Comparison of ENCODE assay signal across 9 mouse cellular contexts in genomic region chr15:86005691-86006525, GRCm38 (mm10). TPM values are rescaled to one million over a fixed set of nuclear protein-coding genes. Genes with fewer than 3 reads are reported as not detected.
DNase-seq lines count a peak whose midpoint lies in the region; ATAC-seq and TF ChIP-seq lines count a peak whose summit lies in the region.
"Had no signal": no experiment of that assay in that cellular context is flagged by ENCODE, and none has a peak within 500 bp of the region (broad histone marks: within the 10 kb centered on the region; RNA-seq: fewer than 3 reads in every experiment).

No protein-coding gene starts in this region.

- TF ChIP-seq CTCF in heart, adult 2 months (IDR thresholded peaks at IDR 0.05): peak; percentile 34
- no peak for TF ChIP-seq CTCF in layer of hippocampus, adult 2 months (conservative IDR thresholded peaks at IDR 0.05)

- H3K36me3 ChIP-seq in heart, adult 2 months (ENCODE audit: control insufficient read depth, insufficient read depth, low read length): no peaks in the 10 kb centered on the region; the same call in 1 of the 2 replicates

- TF ChIP-seq EP300 in heart, adult 2 months (IDR thresholded peaks at IDR 0.05; ENCODE audit: insufficient read depth, low read depth, low read length): no peak

- H3K9ac ChIP-seq in heart, adult 2 months (ENCODE audit: low read depth, low read length): no peak overlapping the region

- no peak for ATAC-seq in megakaryocyte, adult 5-6 weeks (ENCODE audit: poor library complexity, severe bottlenecking)

- H3K4me3 ChIP-seq in heart, adult 2 months: no peak overlapping the region
- H3K4me3 ChIP-seq in layer of hippocampus, adult 2 months: no peak overlapping the region

- peak overlapping the region; percentile 52; the same call in 1 of the 2 replicates for H3K27ac ChIP-seq in heart, adult 2 months
- no peak overlapping the region for H3K27ac ChIP-seq in layer of hippocampus, adult 2 months

- WGBS in heart, adult 2 months: 37% methylated on average over 11 of the region's 11 CpGs

- peak; percentile 78 for DNase-seq in MN1 (ENCODE audit: low spot score)
- peak; percentile 72 for DNase-seq in cerebellum, adult 9-11 months
- DNase-seq in heart, adult 2 months: peak; percentile 30 to 54
- DNase-seq in mesoderm, embryonic 11.5 days (ENCODE audit: low read depth, low spot score): peak; percentile 91
- no peak for DNase-seq in layer of hippocampus, adult 2 months (ENCODE audit: low spot score in 2 of 2)
- DNase-seq in spleen, adult 18-20 months: no peak
- no peak for DNase-seq in left cerebral cortex, adult 18-20 months (ENCODE audit: low spot score in 2 of 2)
- DNase-seq: lung, adult 2 months had no signal

- H3K27me3 ChIP-seq in heart, adult 2 months (ENCODE audit: control insufficient read depth, insufficient read depth, low read length): no peaks in the 10 kb centered on the region

- no peaks in the 10 kb centered on the region; the same call in 1 of the 2 replicates for H3K4me1 ChIP-seq in heart, adult 2 months (ENCODE audit: control insufficient read depth, insufficient read depth, low read length)

- no peaks in the 10 kb centered on the region for H3K79me2 ChIP-seq in heart, adult 2 months (replicated peaks; ENCODE audit: control insufficient read depth, insufficient read depth, low read length)

- intact Hi-C loops in heart, adult 2 months (cut with DNase I): no loop called here

- no peak for TF ChIP-seq POLR2A in heart, adult 2 months (IDR thresholded peaks at IDR 0.05; ENCODE audit: insufficient read depth, low read depth, low read length)

RNA-seq across cellular contexts. Expression of gene Celsr1, which starts 27.7 kb away (rescaled TPM):
- 1 to 10 TPM; 4.5 to 5.0 TPM for total RNA-seq in heart, adult 2 months (2021)
- 4.3 and 5.2 TPM in 2 replicates for polyA plus RNA-seq in heart, adult 2 months (2012; rRNA removed)
- 1 to 10 TPM; 5.5 to 5.8 TPM for total RNA-seq in layer of hippocampus, adult 2 months (2021)
- total RNA-seq in megakaryocyte, adult 5-6 weeks (2015): 1.0 and 1.2 TPM in 2 replicates
- total RNA-seq in megakaryocyte, adult 5-6 weeks (2017): 1.2 and 4.4 TPM in 2 replicates
- total RNA-seq in left cerebral cortex, adult 18-20 months (2021): 1 to 10 TPM; 4.3 to 5.3 TPM

RNA-seq across cellular contexts. Expression of gene Gramd4, which starts 51.6 kb away (rescaled TPM):
- 10 to 100 TPM; 27.6 to 31.5 TPM for total RNA-seq in heart, adult 2 months (2021)
- polyA plus RNA-seq in heart, adult 2 months (2012; rRNA removed): 25.3 and 39.8 TPM in 2 replicates
- total RNA-seq in layer of hippocampus, adult 2 months (2021): 10 to 100 TPM; 24.8 to 28.7 TPM
- total RNA-seq in megakaryocyte, adult 5-6 weeks (2015): 11.5 and 13.1 TPM in 2 replicates
- total RNA-seq in megakaryocyte, adult 5-6 weeks (2017): 36.8 and 46.0 TPM in 2 replicates
- 10 to 100 TPM; 44.2 to 49.4 TPM for total RNA-seq in left cerebral cortex, adult 18-20 months (2021)

Comparison
In these comparisons a context has a peak if more than half of its experiments do, and no peak if none do; other contexts are left out.
1. DNase-seq: peak in MN1 (single experiment), cerebellum, adult 9-11 months (single experiment), heart, adult 2 months (2 of 2) and mesoderm, embryonic 11.5 days (single experiment); none in layer of hippocampus, adult 2 months (0 of 2), spleen, adult 18-20 months (0 of 2) and left cerebral cortex, adult 18-20 months (0 of 2).